Mouse (Mus musculus) kidney, adult 2 months (tissue): Measurements from ENCODE around the gene Wfdc18. TPM values are rescaled to one million over a fixed set of nuclear protein-coding genes. Genes with fewer than 3 reads are reported as not detected.

Experiments used
- DNase-seq: peaks from one replicate; pipeline ENCODE4 v3.0.0; 2021
- H3K27ac ChIP-seq: fragments of 200-500 bp; 2 replicates; pipeline ENCODE4 v1.5.1; 2012; ENCODE audit warnings: low read depth, low read length, control low read depth, inconsistent platforms; ENCODE audit not compliant: insufficient read depth
- H3K27me3 ChIP-seq: fragments of 200-500 bp; replicated peaks from 2 replicates; pipeline ENCODE4 v1.6.1; 2012; ENCODE audit warnings: mild to moderate bottlenecking, moderate library complexity, low read length, inconsistent platforms; ENCODE audit not compliant: control insufficient read depth, insufficient read depth
- H3K36me3 ChIP-seq: fragments of 200-500 bp; 2 replicates; pipeline ENCODE4 v1.6.1; 2012; ENCODE audit warnings: mild to moderate bottlenecking, moderate library complexity, low read length, inconsistent platforms; ENCODE audit not compliant: control insufficient read depth, insufficient read depth
- H3K4me1 ChIP-seq: fragments of 200-500 bp; 2 replicates; pipeline ENCODE4 v1.6.1; 2011; ENCODE audit warnings: low read length; ENCODE audit not compliant: control insufficient read depth, insufficient read depth
- H3K4me3 ChIP-seq: fragments of 200-500 bp; 2 replicates; pipeline ENCODE4 v1.5.1; 2011; ENCODE audit warnings: mild to moderate bottlenecking, low read depth, low read length, control low read depth; ENCODE audit not compliant: insufficient read depth
- CTCF ChIP-seq: fragments of 200-500 bp; conservative IDR thresholded peaks from 2 replicates; pipeline ENCODE4 v1.5.1; 2011; ENCODE audit warnings: low read depth, mild to moderate bottlenecking, control low read depth, low read length, moderate library complexity, mixed read lengths; ENCODE audit not compliant: insufficient read depth, insufficient read length
- POLR2A ChIP-seq: fragments of 200-500 bp; IDR thresholded peaks from one replicate; pipeline ENCODE4 v1.6.1; 2011; ENCODE audit warnings: low read depth, low read length, control low read depth
- WGBS: fragments of 180-500 bp; shearing (Covaris S2); methylation state at CpG from one replicate; pipeline ENCODE4 v1.1.7; 2018; 5-methylcytosine and 5-hydroxymethylcytosine counted together
- polyA plus RNA-seq: library from polyadenylated mRNA; depleted of rRNA; stranded (reverse); fragments of >200 nt; gene quantifications from 2 replicates; pipeline ENCODE4 v1.2.3, GENCODE M21; 2012; rRNA removed

Gene Wfdc18
- polyA plus RNA-seq, 1 experiment, result not detected

DNA sequence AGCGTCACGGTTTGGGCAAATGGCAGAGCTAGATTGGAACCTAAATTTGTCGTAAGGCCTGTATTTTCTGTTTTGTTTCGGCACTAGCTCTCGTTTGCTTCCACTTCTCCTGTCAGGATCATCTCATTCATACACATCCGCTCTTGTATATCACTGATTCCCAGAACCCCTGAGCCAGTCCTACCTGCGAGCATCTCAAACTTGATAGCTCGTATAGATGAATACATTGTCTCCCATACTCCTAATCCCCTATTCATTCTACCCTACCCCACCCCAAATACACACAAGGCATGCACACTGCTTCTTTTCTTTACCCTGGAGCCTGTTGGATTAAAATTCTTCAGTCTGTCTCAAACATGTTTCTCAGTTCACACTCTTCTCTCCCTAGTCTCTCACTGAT lies 45.4 kb downstream of the Wfdc18 start:
- peaks cover 4% of the 10 kb centered on the region; the same call in 1 of the 2 replicates for H3K36me3 ChIP-seq
- no peak for DNase-seq
- H3K27ac ChIP-seq, result no peak overlapping the region
- TF ChIP-seq CTCF (no peak), POLR2A (no peak)
- peak overlapping the region; percentile 71 for H3K4me3 ChIP-seq
- WGBS, result 5% methylated on average over 8 of the region's 8 CpGs
- no peaks in the 10 kb centered on the region; the same call in 1 of the 2 replicates for H3K4me1 ChIP-seq
- no peaks in the 10 kb centered on the region for H3K27me3 ChIP-seq

Other genes starting within 250 kb of the Wfdc18 start
- 4.3 TPM in 2 replicates for gene Mmp28, start 245.9 kb upstream of the Wfdc18 start, polyA plus RNA-seq
- gene Taf15, start 235.9 kb upstream of the Wfdc18 start, polyA plus RNA-seq, result 7.2 and 13.8 TPM in 2 replicates
- 0.03 TPM in 1 of 2 replicates, not detected in the other for gene Heatr9, start 186.8 kb upstream of the Wfdc18 start, polyA plus RNA-seq
- gene Ccl5, start 178.5 kb upstream of the Wfdc18 start, polyA plus RNA-seq, result 11.5 and 70.3 TPM in 2 replicates
- gene Ccl9, start 130.4 kb upstream of the Wfdc18 start, polyA plus RNA-seq, result 0.92 and 1.7 TPM in 2 replicates
- gene Ccl6, start 115.9 kb upstream of the Wfdc18 start, polyA plus RNA-seq, result 3.9 and 6.2 TPM in 2 replicates
- gene Rpl9-ps1, start 63.4 kb upstream of the Wfdc18 start, polyA plus RNA-seq, result not detected in 2 replicates
- 1.6 and 1.8 TPM in 2 replicates for gene Ccl3, start 59.7 kb upstream of the Wfdc18 start, polyA plus RNA-seq
- gene Ccl4, start 46.4 kb upstream of the Wfdc18 start, polyA plus RNA-seq, result 1.3 and 2.0 TPM in 2 replicates
- gene Wfdc17, start 5.0 kb upstream of the Wfdc18 start, polyA plus RNA-seq, result 2.6 and 4.4 TPM in 2 replicates
- 0.77 and 1.9 TPM in 2 replicates for gene Wfdc21, start 37.9 kb downstream of the Wfdc18 start, polyA plus RNA-seq
- 10.9 and 12.0 TPM in 2 replicates for gene Heatr6, start 44.7 kb downstream of the Wfdc18 start, polyA plus RNA-seq
- 161 and 172 TPM in 2 replicates for gene Hnf1b, start 141.0 kb downstream of the Wfdc18 start, polyA plus RNA-seq
- gene Ddx52, start 233.0 kb downstream of the Wfdc18 start, polyA plus RNA-seq, result 5.5 and 7.2 TPM in 2 replicates